Mouse (Mus musculus) MEL (cell line): ENCODE results near the gene Jade2. TPM values are rescaled to one million over a fixed set of nuclear protein-coding genes. Genes with fewer than 3 reads are reported as not detected.

Experiments
- DNase-seq: peaks from one replicate; pipeline ENCODE4 v3.0.0; 2011; ENCODE audit warnings: low read depth, low spot score
- H3K27ac ChIP-seq: 2 replicates; pipeline ENCODE4 v1.5.1; 2012; ENCODE audit warnings: low read depth, mild to moderate bottlenecking, control low read depth, low read length, moderate library complexity; ENCODE audit not compliant: control insufficient read depth
- H3K27me3 ChIP-seq, 2 experiments: fragments of 150-350 bp in 1 of 2; sonication (generic) in 1 of 2; 2 replicates each; pipeline ENCODE4 v1.6.1; 2012; ENCODE audit warnings: low read length in 2 of 2, mild to moderate bottlenecking in 2 of 2, improper control_type of control experiment in 1 of 2, moderate library complexity in 1 of 2; ENCODE audit not compliant: insufficient read depth in 2 of 2, control insufficient read depth in 1 of 2
- H3K36me3 ChIP-seq, 2 experiments: 2 replicates each; pipeline ENCODE4 v1.6.1; 2012 to 2014; ENCODE audit warnings: low read length in 2 of 2, improper control_type of control experiment in 1 of 2, inconsistent platforms in 1 of 2, mild to moderate bottlenecking in 1 of 2; ENCODE audit not compliant: insufficient read depth in 2 of 2, control insufficient read depth in 1 of 2
- H3K4me1 ChIP-seq, 2 experiments: fragments of 150-350 bp in 1 of 2; sonication (generic) in 1 of 2; 2 replicates each; pipeline ENCODE4 v1.6.1; 2012; ENCODE audit warnings: low read length in 2 of 2, improper control_type of control experiment in 1 of 2, mild to moderate bottlenecking in 1 of 2; ENCODE audit not compliant: insufficient read depth in 2 of 2, control insufficient read depth in 1 of 2
- H3K4me3 ChIP-seq, 2 experiments: fragments of 150-350 bp in 1 of 2; sonication (generic) in 1 of 2; 2 replicates each; pipeline ENCODE4 v1.5.1; 2012; ENCODE audit warnings: low read depth in 2 of 2, low read length in 2 of 2, mild to moderate bottlenecking in 2 of 2, moderate library complexity in 2 of 2, control low read depth in 1 of 2, improper control_type of control experiment in 1 of 2; ENCODE audit not compliant: control insufficient read depth in 1 of 2, insufficient read depth in 1 of 2
- H3K79me2 ChIP-seq: 2 replicates; pipeline ENCODE4 v1.6.1; 2012; ENCODE audit warnings: mild to moderate bottlenecking, low read length, moderate library complexity; ENCODE audit not compliant: control insufficient read depth, poor library complexity, insufficient read depth
- H3K9ac ChIP-seq: 2 replicates; pipeline ENCODE4 v1.6.1; 2012; ENCODE audit warnings: low read depth, mild to moderate bottlenecking, control low read depth, low read length, moderate library complexity; ENCODE audit not compliant: control insufficient read depth, poor library complexity, severe bottlenecking
- H3K9me3 ChIP-seq: fragments of 150-350 bp; sonication (generic); replicated peaks from 2 replicates; pipeline ENCODE4 v1.6.1; 2012; ENCODE audit warnings: mild to moderate bottlenecking, low read length, improper control_type of control experiment, moderate library complexity; ENCODE audit not compliant: insufficient read depth
- BHLHE40 ChIP-seq: IDR thresholded peaks from 2 replicates; pipeline ENCODE4 v1.6.1; 2012; ENCODE audit warnings: low read depth, mild to moderate bottlenecking, inconsistent platforms, low read length, improper control_type of control experiment, borderline replicate concordance
- CHD1 ChIP-seq: IDR thresholded peaks from 2 replicates; pipeline ENCODE4 v1.6.1; 2012; ENCODE audit warnings: low read depth, mild to moderate bottlenecking, inconsistent platforms, low read length, improper control_type of control experiment
- CHD2 ChIP-seq: IDR thresholded peaks from 2 replicates; pipeline ENCODE4 v1.6.1; 2011; ENCODE audit warnings: low read length, improper control_type of control experiment
- CTCF ChIP-seq, 3 experiments: IDR thresholded peaks in 2 of 3; conservative IDR thresholded peaks in 1 of 3; 2 replicates each; pipeline ENCODE4 v1.5.1; 2011 to 2012; ENCODE audit warnings: low read length in 3 of 3, low read depth in 2 of 3, mild to moderate bottlenecking in 2 of 3, improper control_type of control experiment in 1 of 3, inconsistent platforms in 1 of 3, mixed read lengths in 1 of 3, moderate library complexity in 1 of 3; ENCODE audit not compliant: control insufficient read depth in 1 of 3, insufficient read depth in 1 of 3, poor library complexity in 1 of 3, severe bottlenecking in 1 of 3
- E2F4 ChIP-seq: IDR thresholded peaks from 2 replicates; pipeline ENCODE4 v1.6.1; 2011; ENCODE audit warnings: low read depth, low read length, improper control_type of control experiment, borderline replicate concordance
- EP300 ChIP-seq, 2 experiments: IDR thresholded peaks; 2 replicates each; pipeline ENCODE4 v1.6.1; 2011; ENCODE audit warnings: improper control_type of control experiment in 2 of 2, low read length in 2 of 2, low read depth in 1 of 2, mild to moderate bottlenecking in 1 of 2
- ETS1 ChIP-seq: IDR thresholded peaks from 2 replicates; pipeline ENCODE4 v1.6.1; 2012; ENCODE audit warnings: low read depth, mild to moderate bottlenecking, inconsistent platforms, low read length, improper control_type of control experiment, moderate library complexity
- GATA1 ChIP-seq: IDR thresholded peaks from 2 replicates; pipeline ENCODE4 v1.6.1; 2011; ENCODE audit warnings: low read depth, low read length, improper control_type of control experiment
- MAX ChIP-seq: IDR thresholded peaks from 2 replicates; pipeline ENCODE4 v1.6.1; 2011; ENCODE audit warnings: low read length, improper control_type of control experiment
- MAZ ChIP-seq: IDR thresholded peaks from 2 replicates; pipeline ENCODE4 v1.6.1; 2012; ENCODE audit warnings: low read depth, mild to moderate bottlenecking, inconsistent platforms, low read length, improper control_type of control experiment
- MEF2A ChIP-seq: IDR thresholded peaks from 2 replicates; pipeline ENCODE4 v1.6.1; 2014; ENCODE audit warnings: low read depth, mild to moderate bottlenecking, inconsistent platforms, low read length, improper control_type of control experiment; ENCODE audit not compliant: poor library complexity, insufficient replicate concordance, severe bottlenecking; ENCODE audit errors: extremely low read depth
- MYC ChIP-seq: IDR thresholded peaks from 2 replicates; pipeline ENCODE4 v1.6.1; 2011; ENCODE audit warnings: low read depth, mild to moderate bottlenecking, low read length, improper control_type of control experiment, moderate library complexity
- NELFE ChIP-seq: IDR thresholded peaks from 2 replicates; pipeline ENCODE4 v1.6.1; 2011; ENCODE audit warnings: low read depth, low read length, improper control_type of control experiment
- NRF1 ChIP-seq: IDR thresholded peaks from 2 replicates; pipeline ENCODE4 v1.6.1; 2014; ENCODE audit warnings: low read depth, mild to moderate bottlenecking, inconsistent platforms, low read length, improper control_type of control experiment, moderate library complexity; ENCODE audit not compliant: poor library complexity, insufficient read depth, severe bottlenecking
- POLR2AphosphoS2 ChIP-seq: IDR thresholded peaks from 2 replicates; pipeline ENCODE4 v1.6.1; 2011; ENCODE audit warnings: low read length, improper control_type of control experiment
- POLR2AphosphoS5 ChIP-seq: IDR thresholded peaks from 2 replicates; pipeline ENCODE4 v1.6.1; 2012; ENCODE audit warnings: low read depth, borderline replicate concordance, mild to moderate bottlenecking, inconsistent platforms, low read length, moderate library complexity, mixed read lengths
- RAD21 ChIP-seq: IDR thresholded peaks from 2 replicates; pipeline ENCODE4 v1.6.1; 2011; ENCODE audit warnings: mild to moderate bottlenecking, low read depth, low read length, improper control_type of control experiment
- RCOR1 ChIP-seq: IDR thresholded peaks from 2 replicates; pipeline ENCODE4 v1.6.1; 2012; ENCODE audit warnings: low read depth, mild to moderate bottlenecking, inconsistent platforms, low read length, improper control_type of control experiment
- SIN3A ChIP-seq: IDR thresholded peaks from 2 replicates; pipeline ENCODE4 v1.6.1; 2012; ENCODE audit warnings: low read length, improper control_type of control experiment, inconsistent platforms
- TAL1 ChIP-seq: IDR thresholded peaks from 2 replicates; pipeline ENCODE4 v1.6.1; 2012; ENCODE audit warnings: mild to moderate bottlenecking, inconsistent platforms, low read length, moderate library complexity, mixed read lengths
- USF1 ChIP-seq: IDR thresholded peaks from 2 replicates; pipeline ENCODE4 v1.6.1; 2014; ENCODE audit warnings: low read depth, mild to moderate bottlenecking, inconsistent platforms, low read length, improper control_type of control experiment, moderate library complexity
- USF2 ChIP-seq, 2 experiments: IDR thresholded peaks; 2 replicates each; pipeline ENCODE4 v1.6.1; 2011 to 2012; ENCODE audit warnings: improper control_type of control experiment in 2 of 2, low read length in 2 of 2, borderline replicate concordance in 1 of 2, inconsistent platforms in 1 of 2, low read depth in 1 of 2, mild to moderate bottlenecking in 1 of 2; ENCODE audit not compliant: insufficient read depth in 1 of 2
- ZC3H11A ChIP-seq: IDR thresholded peaks from 2 replicates; pipeline ENCODE4 v1.6.1; 2012; ENCODE audit warnings: low read depth, mild to moderate bottlenecking, inconsistent platforms, low read length, improper control_type of control experiment
- ZKSCAN1 ChIP-seq: IDR thresholded peaks from 2 replicates; pipeline ENCODE4 v1.6.1; 2012; ENCODE audit warnings: low read depth, mild to moderate bottlenecking, inconsistent platforms, low read length, improper control_type of control experiment, moderate library complexity
- ZMIZ1 ChIP-seq: IDR thresholded peaks from 2 replicates; pipeline ENCODE4 v1.6.1; 2012; ENCODE audit warnings: low read depth, mild to moderate bottlenecking, inconsistent platforms, low read length, improper control_type of control experiment, moderate library complexity
- ZNF384 ChIP-seq: IDR thresholded peaks from 2 replicates; pipeline ENCODE4 v1.6.1; 2012; ENCODE audit warnings: low read depth, mild to moderate bottlenecking, inconsistent platforms, low read length, improper control_type of control experiment
- polyA plus RNA-seq, 2 experiments: library from polyadenylated mRNA; stranded (reverse) in 1 of 2; unstranded in 1 of 2; fragments of >175 nt in 1 of 2; fragments of >200 nt in 1 of 2; gene quantifications; 2 replicates each; pipeline versions ENCODE4 v1.2.1 to v1.2.4; 2012; ENCODE audit warnings: low replicate concordance in 2 of 2, low read depth in 1 of 2; ENCODE audit not compliant: insufficient read length in 2 of 2, insufficient read depth in 1 of 2, missing spikeins in 1 of 2
- total RNA-seq: library from RNA; depleted of rRNA; stranded (reverse); fragments of 300-350 nt; gene quantifications from 2 replicates; pipeline ENCODE4 v1.2.3, GENCODE M21; 2012

The Jade2 gene
- total and polyA plus RNA-seq, 3 experiments = 4.5 to 13.0 TPM; not detected in 1

- Histone ChIP-seq H3K4me1 (no peaks in the 10 kb centered on the region), H3K9ac (no peak overlapping the region), H3K9me3 (no peaks in the 10 kb centered on the region), H3K36me3 (no peaks in the 10 kb centered on the region), H3K27ac (no peak overlapping the region), H3K4me3 (no peak overlapping the region), H3K27me3 (peaks cover 0 to 10% of the 10 kb centered on the region in 2 experiments; a peak in 2 of 4 replicates), H3K79me2 (no peaks in the 10 kb centered on the region)
- no peak for DNase-seq
- TF ChIP-seq EP300 (IDR thresholded peaks at IDR 0.05; ENCODE audit: low read depth in 1 of 2, low read length in 2 of 2) (no peak), USF2 (IDR thresholded peaks at IDR 0.05; ENCODE audit: borderline replicate concordance in 1 of 2, insufficient read depth in 1 of 2, low read depth in 1 of 2, low read length in 2 of 2) (no peak), MAX (no peak), ZMIZ1 (no peak), E2F4 (no peak), CHD2 (no peak), MAZ (no peak), ZNF384 (no peak), POLR2AphosphoS2 (no peak), TAL1 (no peak), BHLHE40 (no peak), NELFE (no peak), USF1 (no peak), MYC (no peak), CHD1 (no peak), CTCF (IDR thresholded peaks at IDR 0.05 in 2 of 3, conservative IDR thresholded peaks at IDR 0.05 in 1 of 3; ENCODE audit: control insufficient read depth in 1 of 3, insufficient read depth in 1 of 3, low read depth in 2 of 3, low read length in 3 of 3, poor library complexity in 1 of 3, severe bottlenecking in 1 of 3) (no peak), ETS1 (no peak), ZC3H11A (no peak), SIN3A (no peak)
These were observed 46.8 kb upstream of the Jade2 start for GRCm38 (mm10) chr11:51904224-51904623.

GRCm38 (mm10) chr11:51899691-51900090 lies 42.2 kb upstream of the Jade2 start:
- peaks cover 0 to 8% of the 10 kb centered on the region in 2 experiments; a peak in 3 of 4 replicates for H3K27me3 ChIP-seq
- TF ChIP-seq CHD2 (no peak), NRF1 (no peak), ZKSCAN1 (no peak), E2F4 (no peak), MYC (no peak), RAD21 (no peak), ZC3H11A (no peak), MEF2A (no peak), CTCF (IDR thresholded peaks at IDR 0.05 in 2 of 3, conservative IDR thresholded peaks at IDR 0.05 in 1 of 3; ENCODE audit: control insufficient read depth in 1 of 3, insufficient read depth in 1 of 3, low read depth in 2 of 3, low read length in 3 of 3, poor library complexity in 1 of 3, severe bottlenecking in 1 of 3) (no peak), POLR2AphosphoS5 (no peak), RCOR1 (no peak), GATA1 (no peak), EP300 (IDR thresholded peaks at IDR 0.05; ENCODE audit: low read depth in 1 of 2, low read length in 2 of 2) (no peak)

More at GRCm38 (mm10) chr11:51899691-51900090, 42.2 kb upstream of the Jade2 start:
- Histone ChIP-seq H3K9me3 (no peaks in the 10 kb centered on the region), H3K4me1 (no peaks in the 10 kb centered on the region), H3K27ac (no peak overlapping the region), H3K4me3 (no peak overlapping the region), H3K36me3 (no peaks in the 10 kb centered on the region), H3K79me2 (no peaks in the 10 kb centered on the region), H3K9ac (no peak overlapping the region)
- no peak for DNase-seq
